Mouse (Mus musculus): ENCODE measurements at regions not wholly inside any gene's neighbourhood (a gene's known extent, or its start where the extent isn't known, plus 50 kb on each side); places are given as distances from the start of the nearest gene placed in this dataset.

GRCm38 (mm10) chr16:29987999-29988398 is 76.2 kb upstream of the Hes1 start:
- no peak for TF ChIP-seq POLR2A (IDR thresholded peaks at IDR 0.05; ENCODE audit: extremely low read depth, insufficient read depth, low read length)
- TF ChIP-seq CTCF (IDR thresholded peaks at IDR 0.05; ENCODE audit: low read depth, low read length): no peak
